Mouse (Mus musculus): ENCODE measurements around the gene Fkrp. TPM values are rescaled to one million over a fixed set of nuclear protein-coding genes. Genes with fewer than 3 reads are reported as not detected.

The Fkrp gene
- polyA plus RNA-seq (2015; fragmentation: Nextera tagmentation; extraction: Ambion mirVana) = 20.3 and 22.3 TPM in 2 replicates

DNA sequence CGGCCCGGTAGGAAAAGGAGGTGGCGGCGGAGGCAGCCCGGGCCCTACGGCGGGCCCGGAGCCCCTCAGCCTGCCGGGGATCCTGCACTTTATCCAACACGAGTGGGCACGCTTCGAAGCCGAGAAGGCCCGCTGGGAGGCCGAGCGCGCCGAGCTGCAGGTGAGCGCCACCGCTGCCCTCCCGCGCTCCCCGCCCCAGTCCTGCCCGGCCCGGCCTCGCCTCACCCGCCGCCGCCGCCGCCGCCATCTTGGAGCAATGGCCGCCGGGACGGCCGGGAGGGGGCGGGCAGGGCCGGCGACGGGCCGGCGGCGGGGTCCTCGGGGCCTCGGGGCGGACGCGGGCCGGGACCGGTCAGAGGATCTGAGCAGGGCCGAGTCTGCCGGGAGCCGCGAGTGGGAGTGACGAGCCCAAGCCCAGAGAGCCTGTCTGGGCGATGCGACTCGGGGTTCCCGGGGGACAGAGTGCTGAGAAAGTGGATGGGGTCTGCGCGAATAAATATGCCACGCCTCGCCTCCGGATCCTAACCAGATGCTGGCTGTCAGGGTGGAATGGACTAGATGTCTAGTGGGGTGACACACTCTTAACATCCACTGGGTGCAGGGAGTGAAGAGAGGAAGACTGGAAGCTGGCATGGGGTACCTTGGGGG lies at the start of gene Fkrp:
Fkrp (minus strand) TSS at position 258 of the 648 bp plus-strand sequence.
- Histone ChIP-seq H3K36me3 (ENCODE audit: control insufficient read depth, insufficient read depth, low read length) (no peaks in the 10 kb centered on the region), H3K9me3 (ENCODE audit: control insufficient read depth, low read length) (no peaks in the 10 kb centered on the region), H3K27me3 (replicated peaks; ENCODE audit: control insufficient read depth, insufficient read depth, low read length) (no peaks in the 10 kb centered on the region; the same call in 1 of the 2 replicates), H3K4me1 (ENCODE audit: control insufficient read depth, insufficient read depth, low read length) (peaks cover 38% of the 10 kb centered on the region), H3K4me3 (ENCODE audit: low read length) (peak within 1 kb of the TSS; percentile 86), H3K4me2 (ENCODE audit: low read depth, low read length) (peak within 1 kb of the TSS; percentile 79), H3K27ac (ENCODE audit: low read length) (peak within 1 kb of the TSS; percentile 93), H3K9ac (ENCODE audit: low read depth, low read length) (peak within 1 kb of the TSS; percentile 99)
- under 1% methylated on average over 46 of the region's 64 CpGs for WGBS
- peak; percentile 84 for ATAC-seq

DNA sequence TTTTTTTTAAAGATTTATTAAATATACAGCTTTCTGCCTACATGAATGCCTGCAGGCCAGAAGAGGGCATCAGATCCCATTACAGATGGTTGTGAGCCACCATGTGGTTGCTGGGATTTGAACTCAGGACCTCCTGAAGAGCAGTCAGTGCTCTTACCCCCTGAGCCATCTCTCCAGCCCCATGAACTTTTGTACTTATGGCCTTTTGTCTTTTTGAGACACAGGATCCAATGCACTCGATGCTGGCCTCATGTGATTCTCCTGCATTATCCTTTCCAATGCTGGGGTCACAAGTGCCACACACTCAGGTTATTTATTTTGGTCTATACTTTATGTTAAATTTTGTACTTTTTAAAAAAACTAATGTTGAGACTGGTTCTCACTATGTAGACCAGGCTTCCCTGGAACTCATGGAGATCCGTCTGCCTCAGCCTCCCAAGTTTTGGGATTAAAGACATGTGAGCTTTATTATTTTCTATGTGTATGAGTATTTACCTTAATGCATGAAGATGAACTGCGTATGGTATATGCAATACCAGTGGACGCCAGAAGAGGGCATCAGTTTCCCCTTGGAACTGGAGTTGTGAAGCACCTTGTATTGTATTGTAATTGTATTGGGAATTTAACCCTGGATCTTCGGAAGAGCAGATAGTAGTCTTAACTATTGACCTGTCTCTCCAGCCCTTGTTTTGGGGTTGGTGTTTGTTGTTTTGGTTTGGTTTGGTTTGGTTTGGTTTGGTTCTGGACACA lies 43.5 kb upstream of the Fkrp start:
- no peak overlapping the region for H3K9ac ChIP-seq (ENCODE audit: low read depth, low read length)
- 32% methylated on average over 5 of the region's 5 CpGs for WGBS
- no peak for ATAC-seq
- no peaks in the 10 kb centered on the region for H3K9me3 ChIP-seq (ENCODE audit: control insufficient read depth, low read length)
- no peak overlapping the region for H3K27ac ChIP-seq (ENCODE audit: low read length)
- H3K4me2 ChIP-seq (ENCODE audit: low read depth, low read length) = no peak overlapping the region
- 0 out of 2 replicates have a peak, but pooled peaks cover 2% of the 10 kb centered on the region for H3K36me3 ChIP-seq (ENCODE audit: control insufficient read depth, insufficient read depth, low read length)
- no peaks in the 10 kb centered on the region for H3K27me3 ChIP-seq (replicated peaks; ENCODE audit: control insufficient read depth, insufficient read depth, low read length)
- no peaks in the 10 kb centered on the region for H3K4me1 ChIP-seq (ENCODE audit: control insufficient read depth, insufficient read depth, low read length)
- no peak overlapping the region for H3K4me3 ChIP-seq (ENCODE audit: low read length)

DNA sequence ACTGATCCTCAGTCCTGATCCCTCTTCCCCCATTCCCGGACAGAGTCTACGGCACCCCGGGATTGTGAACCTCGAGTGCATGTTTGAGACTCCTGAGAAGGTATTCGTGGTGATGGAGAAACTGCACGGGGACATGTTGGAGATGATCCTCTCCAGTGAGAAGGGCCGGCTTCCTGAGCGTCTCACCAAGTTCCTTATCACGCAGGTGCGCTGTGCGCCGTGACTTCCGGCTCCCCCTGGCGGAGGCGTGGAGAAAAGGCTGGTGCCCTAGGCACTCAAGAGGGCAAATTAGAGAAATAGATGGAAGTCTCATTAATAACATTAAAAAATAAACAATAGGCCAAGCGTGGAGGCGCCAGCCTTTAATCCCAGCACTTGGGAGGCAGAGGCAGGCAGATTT lies 41.8 kb upstream of the Fkrp start:
- no peaks in the 10 kb centered on the region for H3K27me3 ChIP-seq (replicated peaks; ENCODE audit: control insufficient read depth, insufficient read depth, low read length)
- H3K9ac ChIP-seq (ENCODE audit: low read depth, low read length) = no peak overlapping the region
- 28% methylated on average over 17 of the region's 17 CpGs for WGBS
- H3K4me1 ChIP-seq (ENCODE audit: control insufficient read depth, insufficient read depth, low read length) = no peaks in the 10 kb centered on the region
- H3K4me3 ChIP-seq (ENCODE audit: low read length) = no peak overlapping the region
- no peak for ATAC-seq
- H3K27ac ChIP-seq (ENCODE audit: low read length) = no peak overlapping the region
- no peak overlapping the region for H3K4me2 ChIP-seq (ENCODE audit: low read depth, low read length)
- H3K9me3 ChIP-seq (ENCODE audit: control insufficient read depth, low read length) = no peaks in the 10 kb centered on the region
- peaks cover 8% of the 10 kb centered on the region; the same call in 1 of the 2 replicates for H3K36me3 ChIP-seq (ENCODE audit: control insufficient read depth, insufficient read depth, low read length)

DNA sequence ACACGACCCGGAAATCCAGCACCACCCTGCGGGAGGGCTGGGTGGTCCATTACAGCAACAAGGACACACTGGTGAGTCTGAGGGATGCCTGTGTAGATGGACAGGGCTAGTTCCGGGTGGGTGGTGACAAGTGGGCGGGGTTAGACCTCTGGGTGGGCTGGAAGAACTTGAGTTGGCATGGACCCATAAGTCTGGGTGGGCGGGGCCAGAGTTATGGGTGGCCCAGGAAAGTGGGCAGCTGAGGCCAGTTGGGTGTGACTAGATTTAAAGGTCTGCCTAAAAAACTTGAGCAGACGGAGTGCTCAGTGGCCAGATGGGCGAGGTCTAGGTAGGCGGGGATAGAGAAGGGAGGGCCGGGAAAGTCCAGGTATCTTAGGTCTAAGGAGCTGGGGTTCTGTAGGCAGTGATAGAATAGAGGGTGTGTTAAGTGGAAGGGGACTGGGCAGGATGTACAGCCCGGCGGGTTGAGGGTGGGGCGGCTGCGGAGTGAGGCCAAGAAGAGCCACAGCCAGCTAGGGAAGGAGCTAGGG lies 36.8 kb upstream of the Fkrp start:
- H3K36me3 ChIP-seq (ENCODE audit: control insufficient read depth, insufficient read depth, low read length) = peaks cover 8% of the 10 kb centered on the region; the same call in 1 of the 2 replicates
- no peak overlapping the region for H3K4me2 ChIP-seq (ENCODE audit: low read depth, low read length)
- H3K4me3 ChIP-seq (ENCODE audit: low read length) = no peak overlapping the region
- 82% methylated on average over 14 of the region's 14 CpGs for WGBS
- H3K27me3 ChIP-seq (replicated peaks; ENCODE audit: control insufficient read depth, insufficient read depth, low read length) = no peaks in the 10 kb centered on the region
- peak; percentile 77 for ATAC-seq
- no peak overlapping the region for H3K9ac ChIP-seq (ENCODE audit: low read depth, low read length)
- no peaks in the 10 kb centered on the region for H3K4me1 ChIP-seq (ENCODE audit: control insufficient read depth, insufficient read depth, low read length)
- H3K27ac ChIP-seq (ENCODE audit: low read length) = no peak overlapping the region
- H3K9me3 ChIP-seq (ENCODE audit: control insufficient read depth, low read length) = no peaks in the 10 kb centered on the region

DNA sequence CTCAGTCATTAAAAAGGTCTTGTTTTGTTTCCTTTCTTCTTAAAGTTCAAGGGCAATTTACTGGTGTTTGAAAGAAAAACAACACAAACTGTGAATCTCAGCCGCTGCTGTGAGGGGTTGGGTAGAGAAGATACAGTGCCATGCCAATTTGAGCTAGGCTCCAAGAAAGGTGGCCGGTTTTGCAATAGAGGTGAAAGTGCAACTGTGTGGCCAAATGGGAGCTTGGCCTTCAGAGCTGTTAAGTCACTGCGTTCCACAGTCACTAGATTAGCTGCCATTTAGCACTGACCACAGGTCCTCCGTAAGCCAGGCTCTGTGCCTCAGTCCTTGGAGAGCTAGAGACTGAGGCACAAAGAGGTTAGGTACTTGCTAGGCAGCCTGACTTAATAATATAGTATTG lies 35.1 kb upstream of the Fkrp start:
- H3K4me2 ChIP-seq (ENCODE audit: low read depth, low read length) = no peak overlapping the region
- H3K4me1 ChIP-seq (ENCODE audit: control insufficient read depth, insufficient read depth, low read length) = no peaks in the 10 kb centered on the region
- no peak overlapping the region for H3K27ac ChIP-seq (ENCODE audit: low read length)
- 83% methylated on average over 4 of the region's 4 CpGs for WGBS
- H3K4me3 ChIP-seq (ENCODE audit: low read length) = no peak overlapping the region
- no peaks in the 10 kb centered on the region for H3K9me3 ChIP-seq (ENCODE audit: control insufficient read depth, low read length)
- no peak for ATAC-seq
- H3K9ac ChIP-seq (ENCODE audit: low read depth, low read length) = no peak overlapping the region
- no peaks in the 10 kb centered on the region for H3K27me3 ChIP-seq (replicated peaks; ENCODE audit: control insufficient read depth, insufficient read depth, low read length)
- H3K36me3 ChIP-seq (ENCODE audit: control insufficient read depth, insufficient read depth, low read length) = peaks cover 8% of the 10 kb centered on the region; the same call in 1 of the 2 replicates

DNA sequence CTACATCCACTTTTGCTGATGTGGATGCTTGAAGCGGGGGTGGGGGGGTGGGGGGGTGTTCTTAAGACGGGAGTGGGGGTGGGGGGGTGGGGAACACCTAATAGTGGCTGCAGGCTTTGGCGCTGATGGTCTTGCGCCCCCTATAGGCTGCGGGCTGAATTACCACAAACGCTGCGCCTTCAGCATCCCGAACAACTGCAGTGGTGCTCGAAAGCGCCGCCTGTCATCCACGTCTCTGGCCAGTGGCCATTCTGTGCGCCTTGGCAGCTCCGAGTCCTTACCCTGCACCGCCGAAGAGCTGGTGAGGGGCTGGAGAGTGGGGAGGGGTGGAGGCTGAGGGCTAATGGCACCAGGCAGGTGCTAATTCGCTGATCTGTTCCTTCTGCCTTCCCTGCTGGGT lies 32.0 kb upstream of the Fkrp start:
- H3K27me3 ChIP-seq (replicated peaks; ENCODE audit: control insufficient read depth, insufficient read depth, low read length) = no peaks in the 10 kb centered on the region
- WGBS = 33% methylated on average over 17 of the region's 17 CpGs
- H3K9ac ChIP-seq (ENCODE audit: low read depth, low read length) = no peak overlapping the region
- no peak overlapping the region for H3K4me2 ChIP-seq (ENCODE audit: low read depth, low read length)
- H3K9me3 ChIP-seq (ENCODE audit: control insufficient read depth, low read length) = no peaks in the 10 kb centered on the region
- no peak overlapping the region for H3K27ac ChIP-seq (ENCODE audit: low read length)
- H3K36me3 ChIP-seq (ENCODE audit: control insufficient read depth, insufficient read depth, low read length) = no peaks in the 10 kb centered on the region; the same call in 1 of the 2 replicates
- H3K4me3 ChIP-seq (ENCODE audit: low read length) = no peak overlapping the region
- no peak for ATAC-seq
- peaks cover 19% of the 10 kb centered on the region for H3K4me1 ChIP-seq (ENCODE audit: control insufficient read depth, insufficient read depth, low read length)

DNA sequence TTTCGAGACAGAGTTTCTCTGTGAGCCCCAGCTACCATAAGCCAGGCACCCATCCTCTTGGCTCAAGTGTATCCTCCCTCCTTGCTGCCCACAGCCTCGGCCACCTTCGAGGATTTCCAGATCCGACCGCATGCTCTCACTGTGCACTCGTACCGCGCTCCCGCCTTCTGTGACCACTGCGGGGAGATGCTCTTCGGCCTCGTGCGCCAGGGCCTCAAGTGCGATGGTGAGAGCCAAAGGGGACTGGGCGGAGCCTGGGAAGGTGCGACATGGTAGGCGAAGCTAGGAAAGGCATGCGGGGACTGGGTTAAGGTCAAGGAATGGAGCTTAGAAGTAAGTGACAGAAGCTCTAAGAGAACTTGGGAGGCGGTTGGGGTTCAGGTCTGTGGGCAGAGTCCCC lies 31.0 kb upstream of the Fkrp start:
- H3K27ac ChIP-seq (ENCODE audit: low read length) = no peak overlapping the region
- H3K9ac ChIP-seq (ENCODE audit: low read depth, low read length) = no peak overlapping the region
- H3K9me3 ChIP-seq (ENCODE audit: control insufficient read depth, low read length) = no peaks in the 10 kb centered on the region
- WGBS = 86% methylated on average over 19 of the region's 19 CpGs
- H3K36me3 ChIP-seq (ENCODE audit: control insufficient read depth, insufficient read depth, low read length) = no peaks in the 10 kb centered on the region
- no peak for ATAC-seq
- no peak overlapping the region for H3K4me3 ChIP-seq (ENCODE audit: low read length)
- peaks cover 21% of the 10 kb centered on the region for H3K4me1 ChIP-seq (ENCODE audit: control insufficient read depth, insufficient read depth, low read length)
- no peak overlapping the region for H3K4me2 ChIP-seq (ENCODE audit: low read depth, low read length)
- H3K27me3 ChIP-seq (replicated peaks; ENCODE audit: control insufficient read depth, insufficient read depth, low read length) = no peaks in the 10 kb centered on the region

DNA sequence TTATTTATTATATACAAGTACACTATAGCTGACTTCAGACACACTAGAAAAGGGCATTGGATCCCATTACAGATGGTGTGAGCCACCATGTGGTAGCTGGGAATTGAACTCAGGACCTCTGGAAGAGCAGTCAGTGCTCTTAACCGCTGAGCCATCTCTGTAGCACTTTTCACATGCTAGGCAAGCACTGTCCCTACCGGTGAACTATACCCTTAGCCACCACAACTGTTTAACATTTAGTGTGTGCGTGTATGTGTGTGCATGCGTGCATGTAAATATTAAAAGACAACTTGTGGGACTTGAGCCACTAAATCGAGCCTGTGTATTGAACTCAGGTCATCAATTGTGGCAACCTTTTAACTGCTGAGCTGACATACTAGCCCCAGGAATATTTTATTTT lies 30.2 kb upstream of the Fkrp start:
- H3K4me2 ChIP-seq (ENCODE audit: low read depth, low read length) = no peak overlapping the region
- no peak overlapping the region for H3K27ac ChIP-seq (ENCODE audit: low read length)
- H3K4me1 ChIP-seq (ENCODE audit: control insufficient read depth, insufficient read depth, low read length) = peaks cover 21% of the 10 kb centered on the region
- H3K9ac ChIP-seq (ENCODE audit: low read depth, low read length) = no peak overlapping the region
- H3K27me3 ChIP-seq (replicated peaks; ENCODE audit: control insufficient read depth, insufficient read depth, low read length) = no peaks in the 10 kb centered on the region
- no peak for ATAC-seq
- H3K4me3 ChIP-seq (ENCODE audit: low read length) = no peak overlapping the region
- WGBS = 94% methylated on average over 5 of the region's 5 CpGs
- H3K9me3 ChIP-seq (ENCODE audit: control insufficient read depth, low read length) = no peaks in the 10 kb centered on the region
- H3K36me3 ChIP-seq (ENCODE audit: control insufficient read depth, insufficient read depth, low read length) = no peaks in the 10 kb centered on the region

DNA sequence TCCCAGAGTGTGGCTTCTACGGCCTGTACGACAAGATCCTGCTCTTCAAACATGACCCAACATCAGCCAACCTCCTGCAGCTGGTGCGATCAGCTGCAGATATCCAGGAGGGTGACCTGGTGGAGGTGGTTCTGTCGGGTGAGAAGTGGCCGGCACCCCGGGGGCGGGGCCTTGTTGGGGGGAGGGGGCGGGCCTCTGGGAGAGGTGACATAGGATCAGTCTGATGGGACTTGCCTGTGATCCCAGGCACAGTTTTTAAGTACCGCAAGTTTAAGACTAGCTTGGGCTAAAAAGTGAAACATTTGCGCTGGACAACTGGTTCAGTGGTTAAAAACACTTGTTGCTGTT lies 29.3 kb upstream of the Fkrp start:
- WGBS = 39% methylated on average over 10 of the region's 10 CpGs
- Histone ChIP-seq H3K4me1 (ENCODE audit: control insufficient read depth, insufficient read depth, low read length) (peaks cover 21% of the 10 kb centered on the region), H3K9me3 (ENCODE audit: control insufficient read depth, low read length) (no peaks in the 10 kb centered on the region), H3K4me2 (ENCODE audit: low read depth, low read length) (peak overlapping the region; percentile 98), H3K9ac (ENCODE audit: low read depth, low read length) (peak overlapping the region; percentile 66), H3K27ac (ENCODE audit: low read length) (peak overlapping the region; percentile 78), H3K4me3 (ENCODE audit: low read length) (peak overlapping the region; percentile 64), H3K27me3 (replicated peaks; ENCODE audit: control insufficient read depth, insufficient read depth, low read length) (no peaks in the 10 kb centered on the region), H3K36me3 (ENCODE audit: control insufficient read depth, insufficient read depth, low read length) (no peaks in the 10 kb centered on the region)
- no peak for ATAC-seq

All from intestine, embryonic 16.5 days (tissue).